Mouse (Mus musculus) heart, adult 10 weeks (tissue): Measurements from ENCODE around the gene Fkbp5. TPM values are rescaled to one million over a fixed set of nuclear protein-coding genes. Genes with fewer than 3 reads are reported as not detected.

Experiments used
- polyA plus RNA-seq: library from polyadenylated mRNA; stranded (reverse); fragments of 350-450 nt; fragmentation: Illumina TruSeq; extraction: RNeasy Lipid Tissue Mini Kit (QIAGEN cat#74804); gene quantifications from one replicate; pipeline ENCODE4 v1.2.3, GENCODE M21; 2014; ENCODE audit warnings: low read depth, low replicate concordance

Fkbp5 gene
- polyA plus RNA-seq, result 17.5 TPM

GRCm38 (mm10) chr17:28517441-28517955 is at the start of gene Fkbp5:
Gene Fkbp5 (minus strand): TSS chr17:28517527.

GRCm38 (mm10) chr17:28560598-28560997 is 43.3 kb upstream of the Fkbp5 start, which contains the start of gene Clps:
Gene Clps (minus strand): TSS chr17:28560766.

GRCm38 (mm10) chr17:28549111-28549510 is 31.8 kb upstream of the Fkbp5 start, which contains the start of gene Clpsl2:
Gene Clpsl2 (plus strand): TSS chr17:28549411.

GRCm38 (mm10) chr17:28530506-28530905 is 13.2 kb upstream of the Fkbp5 start, which contains the start of gene Armc12:
Gene Armc12 (plus strand): TSS chr17:28530806.

GRCm38 (mm10) chr17:28365122-28365521 is 152.2 kb downstream of the Fkbp5 start, which contains the start of gene Tulp1:
Gene Tulp1 (minus strand): TSS chr17:28365222.

GRCm38 (mm10) chr17:28350466-28351352 is 166.6 kb downstream of the Fkbp5 start, which contains the start of gene Tead3:
Gene Tead3 (minus strand): TSS chr17:28350817.

Other genes with a start within 250 kb of the Fkbp5 start
- 14.6 TPM for gene Fance, start 204.0 kb downstream of the Fkbp5 start, polyA plus RNA-seq
- gene Rpl10a, start 189.1 kb downstream of the Fkbp5 start, polyA plus RNA-seq, result 427 TPM
- 19.4 TPM for gene Tead3, start 166.7 kb downstream of the Fkbp5 start, polyA plus RNA-seq
- gene Tulp1, start 152.3 kb downstream of the Fkbp5 start, polyA plus RNA-seq, result 1.1 TPM
- gene Armc12, start 13.3 kb upstream of the Fkbp5 start, polyA plus RNA-seq, result not detected
- gene Clpsl2, start 31.9 kb upstream of the Fkbp5 start, polyA plus RNA-seq, result not detected
- gene Clps, start 43.2 kb upstream of the Fkbp5 start, polyA plus RNA-seq, result not detected
- gene Lhfpl5, start 58.1 kb upstream of the Fkbp5 start, polyA plus RNA-seq, result not detected
- gene Srpk1, start 105.2 kb upstream of the Fkbp5 start, polyA plus RNA-seq, result 22.2 TPM
- gene Slc26a8, start 172.7 kb upstream of the Fkbp5 start, polyA plus RNA-seq, result 0.31 TPM
- gene Mapk14, start 173.8 kb upstream of the Fkbp5 start, polyA plus RNA-seq, result 64.9 TPM
- gene AC170998.1, start 208.6 kb upstream of the Fkbp5 start, polyA plus RNA-seq, result not detected